Mouse (Mus musculus) lung, postnatal 25 days (tissue): ENCODE results near the gene Mettl7a1.
"Not testable (repeated sequence)": the region's sequence is repeated elsewhere in the genome, so short reads cannot be mapped to it uniquely, and the experiment has no call there.

ENCODE experiments used
- DNase-seq: peaks from one replicate; pipeline ENCODE4 v3.0.0; 2022; ENCODE audit warnings: low spot score

The Mettl7a1 gene

GRCm38 (mm10) chr15:100300499-100300898 is 3.4 kb upstream of the Mettl7a1 start:
- DNase-seq = no peak

- DNase-seq = no peak
These were observed 2.4 kb upstream of the Mettl7a1 start for GRCm38 (mm10) chr15:100301556-100301955.

- DNase-seq = no peak
These were observed 417 bp upstream of the Mettl7a1 start for GRCm38 (mm10) chr15:100303428-100304018.

GRCm38 (mm10) chr15:100306201-100306600 is 2.3 kb downstream of the Mettl7a1 start:
- no peak for DNase-seq

GRCm38 (mm10) chr15:100307438-100308096 is 3.6 kb downstream of the Mettl7a1 start:
- not testable (repeated sequence) for DNase-seq

- DNase-seq = no peak
These were observed 8.4 kb downstream of the Mettl7a1 start for GRCm38 (mm10) chr15:100312346-100312745.

GRCm38 (mm10) chr15:100314448-100315145 is 10.7 kb downstream of the Mettl7a1 start:
- DNase-seq = no peak

- peak; percentile 89 for DNase-seq
These were observed 14.2 kb downstream of the Mettl7a1 start for GRCm38 (mm10) chr15:100318014-100318671.

GRCm38 (mm10) chr15:100319884-100320283 is 15.9 kb downstream of the Mettl7a1 start:
- no peak for DNase-seq

- DNase-seq = peak; percentile 82
These were observed 16.5 kb downstream of the Mettl7a1 start for GRCm38 (mm10) chr15:100320295-100320905.

- peak; percentile 89 for DNase-seq
These were observed 17.2 kb downstream of the Mettl7a1 start for GRCm38 (mm10) chr15:100321134-100321533.

- DNase-seq = no peak
These were observed 20.2 kb downstream of the Mettl7a1 start for GRCm38 (mm10) chr15:100324021-100324591.

- DNase-seq = no peak
These were observed 21.3 kb downstream of the Mettl7a1 start for GRCm38 (mm10) chr15:100325235-100325634.

- not testable (repeated sequence) for DNase-seq
These were observed 24.1 kb downstream of the Mettl7a1 start for GRCm38 (mm10) chr15:100328089-100328488.

GRCm38 (mm10) chr15:100329336-100329735 is 25.4 kb downstream of the Mettl7a1 start:
- not testable (repeated sequence) for DNase-seq

GRCm38 (mm10) chr15:100330739-100331138 is 26.8 kb downstream of the Mettl7a1 start:
- DNase-seq = no peak

GRCm38 (mm10) chr15:100332077-100332961 is 28.4 kb downstream of the Mettl7a1 start:
- DNase-seq = not testable (repeated sequence)

GRCm38 (mm10) chr15:100334629-100335028 is 30.7 kb downstream of the Mettl7a1 start, which contains the start of gene Mettl7a3:
Gene Mettl7a3 (plus strand): TSS chr15:100334929.
- DNase-seq = no peak

GRCm38 (mm10) chr15:100337328-100337727 is 33.4 kb downstream of the Mettl7a1 start:
- DNase-seq = not testable (repeated sequence)

GRCm38 (mm10) chr15:100337847-100338246 is 33.9 kb downstream of the Mettl7a1 start:
- DNase-seq = peak; percentile 79
